Mouse (Mus musculus) heart, embryonic 15.5 days (tissue): ENCODE results near the gene Ncbp3. TPM values are rescaled to one million over a fixed set of nuclear protein-coding genes. Genes with fewer than 3 reads are reported as not detected.

Source experiments
- ATAC-seq: fragments of 200-750 bp; cut with Nextera tagmentation; replicated peaks from 2 replicates; pipeline ENCODE4 v1.8.0; 2017; ENCODE audit warnings: low read depth, moderate TSS enrichment; ENCODE audit not compliant: insufficient number of reproducible peaks, insufficient read depth, low FRiP score
- H3K27ac ChIP-seq: fragments of 300-500 bp; sonication (generic); 2 replicates; pipeline ENCODE4 v1.5.1; 2015; ENCODE audit warnings: mild to moderate bottlenecking, inconsistent platforms
- H3K27me3 ChIP-seq: fragments of 300-500 bp; sonication (generic); 2 replicates; pipeline ENCODE4 v1.6.1; 2015; ENCODE audit warnings: inconsistent platforms
- H3K36me3 ChIP-seq: fragments of 300-500 bp; sonication (generic); 2 replicates; pipeline ENCODE4 v1.6.1; 2015; ENCODE audit warnings: mild to moderate bottlenecking, inconsistent platforms
- H3K4me1 ChIP-seq: fragments of 300-500 bp; sonication (generic); replicated peaks from 2 replicates; pipeline ENCODE4 v1.6.1; 2015; ENCODE audit warnings: inconsistent platforms
- H3K4me2 ChIP-seq: fragments of 300-500 bp; sonication (generic); 2 replicates; pipeline ENCODE4 v1.6.1; 2015; ENCODE audit warnings: inconsistent platforms, mild to moderate bottlenecking, moderate library complexity
- H3K4me3 ChIP-seq: fragments of 300-500 bp; sonication (generic); 2 replicates; pipeline ENCODE4 v1.5.1; 2015; ENCODE audit warnings: mild to moderate bottlenecking, inconsistent platforms
- H3K9ac ChIP-seq: fragments of 300-500 bp; sonication (generic); 2 replicates; pipeline ENCODE4 v1.6.1; 2015; ENCODE audit warnings: mild to moderate bottlenecking, inconsistent platforms
- H3K9me3 ChIP-seq: fragments of 300-500 bp; sonication (generic); replicated peaks from 2 replicates; pipeline ENCODE4 v1.6.1; 2016; ENCODE audit warnings: inconsistent platforms
- WGBS: fragments of 180-500 bp; shearing (Covaris S2); methylation state at CpG from one replicate; pipeline ENCODE4 v1.1.7; 2015; ENCODE audit warnings: mixed read lengths; 5-methylcytosine and 5-hydroxymethylcytosine counted together
- polyA plus RNA-seq: library from polyadenylated mRNA; unstranded; fragments of >200 nt; fragmentation: Nextera tagmentation; extraction: Ambion mirVana; gene quantifications from 2 replicates; pipeline ENCODE4 v1.2.1, GENCODE M21; 2015

The Ncbp3 gene
- polyA plus RNA-seq, 1 experiment from 2014 or later = 9.5 TPM

DNA sequence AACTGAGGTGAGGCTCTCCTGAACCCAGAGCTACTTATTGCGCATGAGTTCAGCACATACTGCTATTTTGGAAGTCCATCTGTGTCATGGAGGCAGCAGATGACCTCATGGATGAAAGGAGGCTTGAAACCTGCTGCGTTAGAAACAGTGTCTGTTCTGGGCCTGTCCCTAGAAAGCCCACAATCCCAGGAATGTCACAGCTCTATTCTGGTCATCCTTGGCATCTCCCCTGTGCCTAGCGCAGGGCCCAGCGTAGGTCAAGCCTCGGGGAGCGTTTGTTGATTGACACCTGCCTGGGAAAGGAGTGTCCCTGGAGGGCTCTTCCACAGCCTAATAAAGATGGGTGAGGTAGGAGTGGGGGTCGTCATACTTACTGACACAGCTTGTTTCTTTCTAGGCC, 11.5 kb upstream of the Ncbp3 start:
- H3K9ac ChIP-seq = no peak overlapping the region

DNA sequence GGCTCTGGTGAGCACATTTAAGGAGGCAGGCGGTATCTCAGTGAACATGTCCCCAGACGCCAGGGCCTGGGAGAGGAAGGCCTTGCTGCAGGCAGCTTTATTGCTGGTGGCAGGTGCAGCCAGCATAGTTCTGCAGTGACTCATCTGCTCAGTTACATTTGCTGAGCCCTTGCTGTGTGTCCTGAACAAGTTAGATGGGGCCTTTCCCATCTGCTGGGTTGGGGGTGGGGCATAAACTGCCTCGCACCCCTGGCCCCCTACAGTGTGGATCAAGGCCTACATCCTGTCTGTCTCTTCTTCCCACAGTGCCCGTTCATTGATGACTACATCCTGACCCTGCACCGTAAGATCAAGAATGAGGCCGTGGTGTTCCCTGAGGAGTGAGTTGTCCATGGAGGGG, 10.7 kb upstream of the Ncbp3 start:
- Histone ChIP-seq H3K9ac (no peak overlapping the region), H3K27me3 (0 out of 2 replicates have a peak, but pooled peaks cover 2% of the 10 kb centered on the region), H3K36me3 (no peaks in the 10 kb centered on the region), H3K4me1 (peaks cover 15% of the 10 kb centered on the region), H3K9me3 (no peaks in the 10 kb centered on the region), H3K4me2 (no peak overlapping the region), H3K27ac (no peak overlapping the region), H3K4me3 (no peak overlapping the region)
- 53% methylated on average over 6 of the region's 6 CpGs for WGBS
- ATAC-seq = 0 out of 2 replicates have a peak, but pooled peaks have one; percentile 28

More for the DNA sequence above, 11.5 kb upstream of the Ncbp3 start:
- Histone ChIP-seq H3K4me1 (peaks cover 21% of the 10 kb centered on the region), H3K9me3 (no peaks in the 10 kb centered on the region), H3K27ac (no peak overlapping the region), H3K4me3 (no peak overlapping the region), H3K27me3 (0 out of 2 replicates have a peak, but pooled peaks cover 2% of the 10 kb centered on the region), H3K36me3 (no peaks in the 10 kb centered on the region), H3K4me2 (no peak overlapping the region)
- WGBS = 55% methylated on average over 7 of the region's 7 CpGs
- ATAC-seq = no peak

GRCm38 (mm10) chr11:73037691-73038090, 9.9 kb upstream of the Ncbp3 start:
- H3K9me3 ChIP-seq = no peaks in the 10 kb centered on the region
- peaks cover 15% of the 10 kb centered on the region for H3K4me1 ChIP-seq
- no peak overlapping the region for H3K4me3 ChIP-seq
- 86% methylated on average over 3 of the region's 3 CpGs for WGBS
- ATAC-seq = no peak
- H3K4me2 ChIP-seq = no peak overlapping the region
- no peaks in the 10 kb centered on the region for H3K36me3 ChIP-seq
- H3K9ac ChIP-seq = no peak overlapping the region
- H3K27ac ChIP-seq = no peak overlapping the region
- H3K27me3 ChIP-seq = 0 out of 2 replicates have a peak, but pooled peaks cover 2% of the 10 kb centered on the region

DNA sequence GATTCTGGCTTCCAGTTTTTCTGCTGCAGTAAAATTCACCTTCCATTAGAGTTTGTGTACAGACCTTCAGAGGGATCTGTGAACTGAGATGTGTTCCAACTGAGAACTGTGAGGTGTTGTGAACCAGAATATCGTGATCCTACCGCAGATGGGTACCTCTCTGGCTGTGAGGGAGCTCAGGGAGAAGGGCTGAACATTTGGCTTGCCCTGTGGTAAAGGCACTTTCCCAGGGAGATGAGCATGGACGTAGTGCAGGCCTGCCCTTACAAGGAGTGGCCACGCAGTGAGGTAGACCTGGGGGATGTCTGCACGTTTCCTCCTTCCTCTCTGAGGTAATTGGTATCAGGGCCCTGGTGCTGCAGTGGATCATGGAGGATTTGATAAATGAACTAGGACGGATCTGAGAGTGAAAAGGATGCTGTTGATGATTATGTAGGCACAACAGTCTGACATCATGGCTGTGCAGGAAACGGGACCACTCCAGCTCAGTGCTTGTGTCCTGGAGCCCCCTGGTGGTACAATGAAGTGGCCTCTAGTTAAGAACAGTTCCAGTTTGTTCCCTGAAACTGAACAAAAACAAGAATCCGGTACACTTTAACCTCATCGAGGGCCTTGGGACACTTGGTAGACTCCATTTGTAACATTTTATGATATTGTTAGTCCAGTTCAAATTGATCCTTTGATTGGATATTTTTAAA, 8.3 kb upstream of the Ncbp3 start:
- Histone ChIP-seq H3K4me2 (no peak overlapping the region), H3K4me1 (peaks cover 15% of the 10 kb centered on the region), H3K27me3 (no peaks in the 10 kb centered on the region), H3K4me3 (no peak overlapping the region), H3K9me3 (no peaks in the 10 kb centered on the region), H3K27ac (no peak overlapping the region), H3K36me3 (no peaks in the 10 kb centered on the region), H3K9ac (no peak overlapping the region)
- no peak for ATAC-seq
- 56% methylated on average over 9 of the region's 9 CpGs for WGBS

DNA sequence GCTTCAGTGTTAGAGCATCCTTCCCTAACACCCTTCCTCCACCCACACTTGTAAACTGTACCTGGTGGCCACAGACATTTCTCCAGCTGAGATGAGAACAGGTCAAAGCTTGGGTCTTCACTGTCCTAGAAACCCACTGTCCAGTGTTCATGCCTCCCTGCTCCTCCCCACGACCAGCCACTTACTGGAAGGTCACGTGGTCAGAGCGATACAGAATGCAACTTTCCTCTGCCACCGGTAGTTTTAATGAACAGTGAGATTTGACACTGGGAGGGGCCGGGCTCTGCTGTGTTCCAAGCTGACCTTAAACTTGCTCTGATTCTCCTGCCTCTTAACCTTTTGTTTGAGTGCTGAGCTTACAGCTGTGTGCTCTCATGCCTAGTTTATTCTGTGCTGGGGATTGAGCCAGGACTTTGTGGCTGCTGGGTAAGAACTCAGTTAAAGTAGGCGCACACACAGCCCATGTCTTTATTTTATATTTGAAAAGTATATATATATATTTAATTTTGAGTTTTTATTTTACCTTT, 3.3 kb upstream of the Ncbp3 start:
- no peak for ATAC-seq
- peaks cover 13% of the 10 kb centered on the region for H3K4me1 ChIP-seq
- H3K9ac ChIP-seq = no peak overlapping the region
- no peaks in the 10 kb centered on the region for H3K36me3 ChIP-seq
- H3K9me3 ChIP-seq = no peaks in the 10 kb centered on the region
- no peak overlapping the region for H3K4me2 ChIP-seq
- 51% methylated on average over 6 of the region's 6 CpGs for WGBS
- no peaks in the 10 kb centered on the region for H3K27me3 ChIP-seq
- no peak overlapping the region for H3K4me3 ChIP-seq
- H3K27ac ChIP-seq = no peak overlapping the region

DNA sequence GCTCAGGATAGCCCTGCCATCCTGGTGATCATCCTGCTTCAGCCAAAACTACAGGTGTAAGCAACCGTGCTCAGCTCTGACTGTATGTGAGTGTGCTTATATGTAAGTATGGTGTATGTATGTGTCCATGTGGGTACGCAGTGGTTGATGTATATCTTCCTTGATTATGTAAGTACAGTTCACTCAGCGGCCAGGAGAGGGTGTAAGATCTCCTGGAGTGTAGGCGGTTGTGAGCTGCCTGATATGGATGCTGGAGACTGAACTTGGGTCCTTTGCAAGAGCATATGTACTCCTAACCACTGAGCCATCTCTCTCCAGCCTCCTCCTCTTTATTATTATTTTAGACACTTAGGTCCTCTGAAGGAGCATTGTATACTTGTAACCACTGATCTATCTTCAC, 2.8 kb upstream of the Ncbp3 start:
- peaks cover 1% of the 10 kb centered on the region; the same call in 1 of the 2 replicates for H3K36me3 ChIP-seq
- H3K27me3 ChIP-seq = no peaks in the 10 kb centered on the region
- H3K27ac ChIP-seq = no peak overlapping the region
- WGBS = 73% methylated on average over 4 of the region's 4 CpGs
- H3K4me1 ChIP-seq = peaks cover 16% of the 10 kb centered on the region
- no peaks in the 10 kb centered on the region for H3K9me3 ChIP-seq
- H3K4me3 ChIP-seq = no peak overlapping the region
- no peak for ATAC-seq
- no peak overlapping the region for H3K9ac ChIP-seq
- no peak overlapping the region for H3K4me2 ChIP-seq

DNA sequence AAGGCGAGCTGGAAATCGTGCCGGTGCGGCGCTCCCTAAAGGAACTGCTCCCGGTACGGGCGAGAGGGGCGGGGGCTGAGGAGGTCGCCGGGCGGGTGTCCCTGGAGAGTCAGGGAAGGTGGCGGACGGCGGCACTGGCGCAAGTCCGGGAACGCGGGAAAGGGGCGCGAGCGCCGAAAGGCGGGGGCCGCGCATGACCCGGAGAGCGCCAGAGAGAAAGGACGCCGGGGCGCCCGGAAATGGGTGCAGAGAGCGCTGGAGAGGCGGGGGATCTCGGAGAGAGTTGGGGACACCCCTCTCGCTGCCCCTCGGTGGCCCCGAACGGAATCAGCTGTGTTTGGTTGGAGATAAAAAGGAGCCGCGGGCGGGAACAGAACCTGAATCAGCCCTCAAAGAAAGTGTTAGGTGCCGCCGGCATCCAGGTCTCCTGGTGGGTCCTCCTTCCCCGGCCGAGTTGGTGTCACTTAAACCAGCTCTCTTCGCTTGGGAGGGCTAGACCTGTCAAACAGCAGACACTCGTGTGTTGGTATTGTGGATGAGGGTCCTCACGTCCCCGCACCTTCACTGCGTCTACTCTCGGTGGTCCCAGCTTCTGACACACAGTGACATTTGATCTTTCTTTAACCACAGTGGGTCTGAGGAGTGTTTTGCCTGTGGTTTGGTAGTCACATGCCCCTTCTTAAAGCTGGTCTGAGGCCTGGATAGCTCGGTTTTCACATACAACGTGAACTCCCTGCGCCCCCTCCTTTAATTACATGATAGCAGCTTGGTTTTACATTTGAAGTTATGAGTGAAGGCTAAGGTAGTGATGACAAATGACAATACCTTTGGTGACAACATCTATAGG, 670 bp downstream of the Ncbp3 start:
- H3K4me3 ChIP-seq = peak overlapping the region; percentile 91
- peaks cover 25% of the 10 kb centered on the region for H3K36me3 ChIP-seq
- 1% methylated on average over 53 of the region's 55 CpGs for WGBS
- peak; percentile 53 for ATAC-seq
- H3K4me1 ChIP-seq = peaks cover 19% of the 10 kb centered on the region
- no peaks in the 10 kb centered on the region for H3K27me3 ChIP-seq
- peak overlapping the region; percentile 97 for H3K9ac ChIP-seq
- H3K27ac ChIP-seq = peak overlapping the region; percentile 96
- no peaks in the 10 kb centered on the region for H3K9me3 ChIP-seq
- peak overlapping the region; percentile 71 for H3K4me2 ChIP-seq

DNA sequence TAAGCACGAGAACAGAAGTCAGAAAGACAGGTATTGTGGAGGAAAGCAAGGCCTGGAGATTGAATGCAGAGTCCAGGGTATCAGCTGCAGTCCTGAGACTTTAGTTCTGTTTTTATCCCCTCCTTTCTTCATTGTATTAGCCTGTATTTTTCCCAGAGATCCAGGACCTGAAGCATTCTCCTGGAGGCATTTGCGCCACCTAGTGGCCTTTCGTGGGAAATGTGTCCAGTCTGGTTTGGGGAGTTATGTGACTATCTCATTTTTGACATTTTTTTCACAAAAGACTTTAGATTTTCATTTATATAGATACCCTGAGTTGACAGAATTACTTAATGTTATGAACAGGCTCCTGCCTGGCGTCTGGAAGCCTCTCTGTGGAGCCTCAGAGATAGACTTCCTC, 1.8 kb downstream of the Ncbp3 start:
- peaks cover 19% of the 10 kb centered on the region for H3K4me1 ChIP-seq
- WGBS = 4% methylated on average over 4 of the region's 4 CpGs
- ATAC-seq = no peak
- peak overlapping the region; percentile 71 for H3K4me2 ChIP-seq
- peaks cover 35% of the 10 kb centered on the region for H3K36me3 ChIP-seq
- no peaks in the 10 kb centered on the region for H3K9me3 ChIP-seq
- 0 out of 2 replicates have a peak overlapping the region, but pooled peaks have one; percentile 97 for H3K9ac ChIP-seq
- H3K27me3 ChIP-seq = no peaks in the 10 kb centered on the region
- H3K4me3 ChIP-seq = peak overlapping the region; percentile 91
- peak overlapping the region; percentile 49 for H3K27ac ChIP-seq

- no peak overlapping the region for H3K27ac ChIP-seq
- no peak overlapping the region for H3K9ac ChIP-seq
- 71% methylated on average over 1 of the region's 1 CpGs for WGBS
- H3K27me3 ChIP-seq = no peaks in the 10 kb centered on the region
- H3K9me3 ChIP-seq = no peaks in the 10 kb centered on the region
- no peak for ATAC-seq
- H3K4me1 ChIP-seq = peaks cover 15% of the 10 kb centered on the region
- peaks cover 64% of the 10 kb centered on the region for H3K36me3 ChIP-seq
- no peak overlapping the region for H3K4me3 ChIP-seq
- H3K4me2 ChIP-seq = no peak overlapping the region
Observed at GRCm38 (mm10) chr11:73052795-73053194, 5.2 kb downstream of the Ncbp3 start.

DNA sequence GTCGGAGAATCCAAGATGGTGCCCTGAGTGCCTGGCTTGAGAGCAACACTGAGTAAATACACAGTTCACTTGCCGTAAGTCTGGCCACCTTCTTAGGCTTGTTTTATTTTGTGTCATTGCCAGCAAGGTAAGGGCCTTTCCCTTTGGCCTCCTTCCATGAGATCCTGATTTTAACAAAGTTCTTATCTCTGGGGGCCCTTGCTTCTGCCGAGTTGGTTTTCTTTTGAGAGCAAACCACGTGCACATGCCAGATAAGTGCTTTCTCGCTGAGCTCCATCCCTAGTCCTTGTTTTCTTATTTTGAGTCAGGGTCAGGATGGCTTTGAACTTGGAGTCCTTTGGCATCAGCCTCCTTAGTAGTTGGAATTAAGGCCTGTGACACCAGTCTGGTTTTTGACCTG, 10.1 kb downstream of the Ncbp3 start:
- no peaks in the 10 kb centered on the region for H3K9me3 ChIP-seq
- H3K4me3 ChIP-seq = no peak overlapping the region
- H3K27ac ChIP-seq = no peak overlapping the region
- no peaks in the 10 kb centered on the region for H3K27me3 ChIP-seq
- H3K9ac ChIP-seq = no peak overlapping the region
- peaks cover 7% of the 10 kb centered on the region for H3K4me1 ChIP-seq
- no peak for ATAC-seq
- peaks cover 53% of the 10 kb centered on the region for H3K36me3 ChIP-seq
- WGBS = 45% methylated on average over 5 of the region's 5 CpGs
- H3K4me2 ChIP-seq = no peak overlapping the region

DNA sequence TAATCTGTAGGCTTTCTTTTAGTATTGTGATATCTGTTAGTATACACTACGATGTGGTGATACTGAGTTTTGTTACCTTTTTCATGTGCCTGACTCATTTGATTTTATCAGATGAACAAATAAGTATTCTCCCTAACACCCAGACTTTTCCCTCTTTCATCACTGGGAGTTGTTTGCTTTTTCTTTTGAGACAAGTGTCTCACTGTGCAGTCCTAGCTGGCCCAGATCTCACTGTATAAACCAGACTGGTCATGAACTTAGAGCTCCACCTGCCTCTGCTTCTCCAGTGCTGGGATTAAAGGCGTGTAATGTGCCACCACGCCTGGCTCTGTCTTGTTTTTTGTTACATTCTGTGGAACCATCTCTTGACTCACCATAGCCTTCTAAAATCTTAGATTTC, 12.0 kb downstream of the Ncbp3 start:
- ATAC-seq = no peak
- Histone ChIP-seq H3K4me1 (peaks cover 10% of the 10 kb centered on the region), H3K9ac (no peak overlapping the region), H3K27ac (no peak overlapping the region), H3K4me3 (no peak overlapping the region), H3K4me2 (no peak overlapping the region), H3K9me3 (no peaks in the 10 kb centered on the region), H3K27me3 (no peaks in the 10 kb centered on the region), H3K36me3 (peaks cover 36% of the 10 kb centered on the region)
- 90% methylated on average over 3 of the region's 3 CpGs for WGBS
